ENCODE assay signal across 21 mouse cellular contexts in the genomic region with DNA sequence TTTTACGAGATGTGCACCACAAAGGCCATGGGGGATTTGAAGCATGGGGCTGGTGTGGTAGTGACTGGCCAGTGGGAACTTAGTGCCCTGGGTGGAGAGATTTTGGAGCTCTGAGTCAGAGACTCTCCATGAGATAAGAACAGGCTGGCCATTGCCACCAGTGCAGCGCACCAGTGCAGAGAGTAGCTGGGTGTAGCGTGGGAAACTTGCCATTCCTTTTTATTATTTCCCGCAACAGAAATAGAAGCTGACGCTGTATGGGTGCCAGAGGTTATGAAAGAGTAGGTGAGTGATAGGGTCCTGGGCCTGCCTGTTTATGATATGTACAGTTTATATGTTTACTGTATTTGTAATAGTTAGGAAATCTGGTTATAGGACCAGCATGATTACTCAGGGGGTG.
A peak's percentile ranks its signal among the peaks of the same experiment; 100 is the strongest.
DNase-seq lines count a peak whose midpoint lies in the region; ATAC-seq lines count a peak whose summit lies in the region.
"Had no signal": no experiment of that assay in that cellular context is flagged by ENCODE, and none has a peak within 500 bp of the region (broad histone marks: within the 10 kb centered on the region; RNA-seq: fewer than 3 reads in every experiment).

No protein-coding gene starts in this region.

- ATAC-seq in heart, embryonic 11.5 days (replicated peaks; ENCODE audit: insufficient number of reproducible peaks, low FRiP score, low TSS enrichment): no peak
- ATAC-seq: forebrain, embryonic 13.5 days; forebrain, postnatal 0 days; hindbrain, embryonic 16.5 days; inflammation-experienced regulatory T-cells, adult 6 months; intestine, postnatal 0 days had no signal

- H3K9ac ChIP-seq in heart, embryonic 11.5 days (ENCODE audit: low read depth, low read length): no peak overlapping the region
- H3K9ac ChIP-seq: embryonic facial prominence, embryonic 13.5 days; forebrain, embryonic 13.5 days; forebrain, postnatal 0 days; heart, embryonic 15.5 days; hindbrain, embryonic 12.5 days had no signal

- H3K4me1 ChIP-seq in heart, embryonic 11.5 days (ENCODE audit: control insufficient read depth, insufficient read depth, low read length): no peaks in the 10 kb centered on the region
- H3K4me1 ChIP-seq in brown adipose tissue, adult 24 weeks (ENCODE audit: control insufficient read depth, insufficient read depth, insufficient read length, low read length): peaks cover 16% of the 10 kb centered on the region
- H3K4me1 ChIP-seq: embryonic facial prominence, embryonic 13.5 days; forebrain, embryonic 13.5 days; heart, embryonic 15.5 days had no signal

- peak; percentile 37 to 55 for DNase-seq in heart, adult 18-20 months
- peak; percentile 44 for DNase-seq in adipocyte (ENCODE audit: low spot score)
- peak; percentile 7 for DNase-seq in heart, postnatal 25 days (ENCODE audit: low spot score)
- DNase-seq in embryo, embryonic 10 days (ENCODE audit: low spot score): no peak
- DNase-seq in kidney, postnatal 14 days: no peak
- DNase-seq: adrenal gland, adult 8-10 months; adrenal gland, postnatal 36 days; cerebellum, adult 11 months; cerebellum, adult 9-10 months; cerebellum, postnatal 25 days; forebrain, postnatal 0 days; kidney, adult 8-10 months had no signal

- no peak overlapping the region for H3K27ac ChIP-seq in heart, embryonic 11.5 days (ENCODE audit: low read depth, low read length)
- H3K27ac ChIP-seq in brown adipose tissue, adult 24 weeks (replicated peaks; ENCODE audit: low read depth, low read length): peak overlapping the region; percentile 73
- H3K27ac ChIP-seq: embryonic facial prominence, embryonic 13.5 days; forebrain, embryonic 13.5 days; heart, embryonic 15.5 days; hindbrain, embryonic 12.5 days had no signal

- intact Hi-C loops in heart, postnatal 25 days (cut with DNase I): no loop called here

- no peaks in the 10 kb centered on the region for H3K36me3 ChIP-seq in heart, embryonic 11.5 days (ENCODE audit: control insufficient read depth, insufficient read depth, low read length)
- H3K36me3 ChIP-seq: embryonic facial prominence, embryonic 13.5 days; heart, embryonic 15.5 days; hindbrain, embryonic 12.5 days had no signal

- 77% methylated on average over 5 of the region's 5 CpGs for WGBS in heart, embryonic 11.5 days (ENCODE audit: insufficient replicate concordance)

- no peak overlapping the region for H3K4me2 ChIP-seq in heart, embryonic 11.5 days
- H3K4me2 ChIP-seq: embryonic facial prominence, embryonic 13.5 days; forebrain, embryonic 13.5 days; heart, embryonic 15.5 days; hindbrain, embryonic 12.5 days had no signal

- H3K4me3 ChIP-seq in heart, embryonic 11.5 days (ENCODE audit: low read depth, low read length): no peak overlapping the region
- no peak overlapping the region for H3K4me3 ChIP-seq in brown adipose tissue, adult 24 weeks (ENCODE audit: insufficient read depth, low read depth, low read length)
- H3K4me3 ChIP-seq: embryonic facial prominence, embryonic 13.5 days; forebrain, embryonic 13.5 days; heart, embryonic 15.5 days; hindbrain, embryonic 12.5 days had no signal

- H3K9me3 ChIP-seq in heart, embryonic 11.5 days (replicated peaks; ENCODE audit: control insufficient read depth, low read length): no peaks in the 10 kb centered on the region
- H3K9me3 ChIP-seq: embryonic facial prominence, embryonic 13.5 days; forebrain, embryonic 13.5 days; heart, embryonic 15.5 days; hindbrain, embryonic 12.5 days had no signal

- H3K27me3 ChIP-seq in heart, embryonic 11.5 days (ENCODE audit: control insufficient read depth, insufficient read depth, low read length): no peaks in the 10 kb centered on the region
- H3K27me3 ChIP-seq: embryonic facial prominence, embryonic 13.5 days; forebrain, embryonic 13.5 days; heart, embryonic 15.5 days; hindbrain, embryonic 12.5 days had no signal

Comparison
In these comparisons a context has a peak if more than half of its experiments do, and no peak if none do; other contexts are left out.
1. DNase-seq: peak in heart, adult 18-20 months (2 of 2), adipocyte (single experiment) and heart, postnatal 25 days (single experiment); none in embryo, embryonic 10 days (single experiment) and kidney, postnatal 14 days (single experiment).